Mouse (Mus musculus) CH12.LX (cell line): ENCODE measurements around the gene Ankrd60. TPM values are rescaled to one million over a fixed set of nuclear protein-coding genes. Genes with fewer than 3 reads are reported as not detected.

Source experiments
- DNase-seq: peaks from one replicate; pipeline ENCODE4 v3.0.0-alpha.2; 2013; ENCODE audit errors: extremely low read depth
- H3K27ac ChIP-seq: 2 replicates; pipeline ENCODE4 v1.5.1; 2012; ENCODE audit warnings: low read depth, mild to moderate bottlenecking, control low read depth, moderate library complexity; ENCODE audit not compliant: insufficient read depth
- H3K27me3 ChIP-seq: replicated peaks from 2 replicates; pipeline ENCODE3; 2012; ENCODE audit warnings: inconsistent platforms
- H3K36me3 ChIP-seq, 2 experiments: replicated peaks in 1 of 2; 2 replicates each; pipeline versions ENCODE3 to v1.6.1; 2012; ENCODE audit warnings: inconsistent platforms in 1 of 2, low read length in 1 of 2, mild to moderate bottlenecking in 1 of 2, mixed read lengths in 1 of 2, moderate library complexity in 1 of 2; ENCODE audit not compliant: control insufficient read depth in 1 of 2, insufficient read depth in 1 of 2
- H3K4me1 ChIP-seq, 2 experiments: 2 replicates each; pipeline ENCODE4 v1.6.1; 2012; ENCODE audit warnings: inconsistent platforms in 1 of 2, moderate library complexity in 1 of 2; ENCODE audit not compliant: insufficient read depth in 2 of 2, control insufficient read depth in 1 of 2
- H3K4me2 ChIP-seq: 2 replicates; pipeline ENCODE4 v1.6.1; 2012; ENCODE audit warnings: low read depth, mild to moderate bottlenecking, control low read depth; ENCODE audit not compliant: poor library complexity, insufficient read depth, severe bottlenecking
- H3K4me3 ChIP-seq, 3 experiments: fragments of 150-350 bp in 1 of 3; sonication (generic) in 1 of 3; replicated peaks in 1 of 3; 2 replicates each; pipeline versions ENCODE3 to v1.5.1; 2011 to 2012; ENCODE audit warnings: low read depth in 2 of 3, low read length in 2 of 3, mild to moderate bottlenecking in 2 of 3, moderate library complexity in 2 of 3, control low read depth in 1 of 3, improper control_type of control experiment in 1 of 3, inconsistent platforms in 1 of 3, mixed read lengths in 1 of 3; ENCODE audit not compliant: poor library complexity in 1 of 3
- H3K79me2 ChIP-seq: replicated peaks from 2 replicates; pipeline ENCODE4 v1.6.1; 2012; ENCODE audit warnings: mild to moderate bottlenecking, moderate library complexity; ENCODE audit not compliant: control insufficient read depth, poor library complexity, insufficient read depth, severe bottlenecking; ENCODE audit errors: extremely low read depth
- H3K9ac ChIP-seq: 2 replicates; pipeline ENCODE4 v1.6.1; 2012; ENCODE audit warnings: low read depth, mild to moderate bottlenecking, control low read depth, moderate library complexity; ENCODE audit not compliant: insufficient read depth
- H3K9me3 ChIP-seq: replicated peaks from 2 replicates; pipeline ENCODE3; 2012; ENCODE audit warnings: low read length, inconsistent platforms, mixed read lengths
- CHD2 ChIP-seq: IDR thresholded peaks from 2 replicates; pipeline ENCODE4 v1.6.1; 2011; ENCODE audit warnings: low read length, improper control_type of control experiment
- CTCF ChIP-seq, 2 experiments: IDR thresholded peaks in 1 of 2; conservative IDR thresholded peaks in 1 of 2; 2 replicates each; pipeline ENCODE4 v1.5.1; 2011 to 2012; ENCODE audit warnings: low read depth in 2 of 2, low read length in 2 of 2, improper control_type of control experiment in 1 of 2, inconsistent platforms in 1 of 2, mild to moderate bottlenecking in 1 of 2, moderate library complexity in 1 of 2
- E2F4 ChIP-seq: IDR thresholded peaks from 2 replicates; pipeline ENCODE4 v1.6.1; 2011; ENCODE audit warnings: low read depth, low read length, improper control_type of control experiment; ENCODE audit not compliant: insufficient replicate concordance
- ELF1 ChIP-seq: IDR thresholded peaks from 2 replicates; pipeline ENCODE4 v1.6.1; 2014; ENCODE audit warnings: low read depth, mild to moderate bottlenecking, inconsistent platforms, low read length, improper control_type of control experiment
- EP300 ChIP-seq: IDR thresholded peaks from 2 replicates; pipeline ENCODE4 v1.6.1; 2011; ENCODE audit warnings: low read length, improper control_type of control experiment
- ETS1 ChIP-seq: conservative IDR thresholded peaks from 2 replicates; pipeline ENCODE4 v1.6.1; 2012; ENCODE audit warnings: low read depth, mild to moderate bottlenecking, inconsistent platforms, low read length, improper control_type of control experiment, moderate library complexity
- IRF4 ChIP-seq: IDR thresholded peaks from 2 replicates; pipeline ENCODE4 v1.6.1; 2014; ENCODE audit warnings: low read depth, mild to moderate bottlenecking, inconsistent platforms, low read length, improper control_type of control experiment
- JUN ChIP-seq: IDR thresholded peaks from 2 replicates; pipeline ENCODE4 v1.6.1; 2011; ENCODE audit warnings: low read depth, mild to moderate bottlenecking, low read length, improper control_type of control experiment, moderate library complexity; ENCODE audit not compliant: insufficient read depth
- KAT2A ChIP-seq: IDR thresholded peaks from 2 replicates; pipeline ENCODE4 v1.6.1; 2012; ENCODE audit warnings: low read length, improper control_type of control experiment, inconsistent platforms; ENCODE audit not compliant: insufficient replicate concordance
- MAFK ChIP-seq: IDR thresholded peaks from 2 replicates; pipeline ENCODE4 v1.6.1; 2011; ENCODE audit warnings: low read length, improper control_type of control experiment; ENCODE audit not compliant: insufficient replicate concordance
- MAX ChIP-seq: IDR thresholded peaks from 2 replicates; pipeline ENCODE4 v1.6.1; 2011; ENCODE audit warnings: low read length, improper control_type of control experiment
- MXI1 ChIP-seq: IDR thresholded peaks from 2 replicates; pipeline ENCODE4 v1.6.1; 2011; ENCODE audit warnings: mild to moderate bottlenecking, low read depth, low read length, improper control_type of control experiment
- NELFE ChIP-seq: IDR thresholded peaks from 2 replicates; pipeline ENCODE4 v1.6.1; 2011; ENCODE audit warnings: low read depth, low read length, improper control_type of control experiment
- RAD21 ChIP-seq: IDR thresholded peaks from 2 replicates; pipeline ENCODE4 v1.6.1; 2011; ENCODE audit warnings: low read depth, mild to moderate bottlenecking, low read length, improper control_type of control experiment, moderate library complexity
- SIN3A ChIP-seq: IDR thresholded peaks from 2 replicates; pipeline ENCODE4 v1.6.1; 2012; ENCODE audit warnings: low read length, improper control_type of control experiment, inconsistent platforms
- TCF12 ChIP-seq: IDR thresholded peaks from 2 replicates; pipeline ENCODE4 v1.6.1; 2014; ENCODE audit warnings: low read depth, mild to moderate bottlenecking, inconsistent platforms, low read length, improper control_type of control experiment
- USF1 ChIP-seq: IDR thresholded peaks from 2 replicates; pipeline ENCODE4 v1.6.1; 2014; ENCODE audit warnings: low read depth, mild to moderate bottlenecking, inconsistent platforms, low read length, improper control_type of control experiment
- USF2 ChIP-seq: conservative IDR thresholded peaks from 2 replicates; pipeline ENCODE4 v1.6.1; 2011; ENCODE audit warnings: low read depth, low read length, improper control_type of control experiment
- ZC3H11A ChIP-seq: IDR thresholded peaks from 2 replicates; pipeline ENCODE4 v1.6.1; 2012; ENCODE audit warnings: low read depth, mild to moderate bottlenecking, inconsistent platforms, low read length, improper control_type of control experiment
- ZKSCAN1 ChIP-seq: IDR thresholded peaks from 2 replicates; pipeline ENCODE4 v1.6.1; 2012; ENCODE audit warnings: low read depth, inconsistent platforms, low read length, improper control_type of control experiment, borderline replicate concordance
- ZMIZ1 ChIP-seq: IDR thresholded peaks from 2 replicates; pipeline ENCODE4 v1.6.1; 2012; ENCODE audit warnings: low read depth, mild to moderate bottlenecking, inconsistent platforms, low read length, improper control_type of control experiment
- dilution Hi-C: fragments of 300-500 bp; cut with MboI; formaldehyde crosslinking; loops from 2 replicates; pipeline ENCODE4 v1.14.3; 2020; ENCODE audit warnings: low sequenced_read_pairs; ENCODE audit not compliant: extremely low pct_unique_long_range_greater_than_20kb, extremely low pct_ligation_motif_present
- in situ Hi-C: fragments of 300-500 bp; cut with MboI; formaldehyde crosslinking; loops from 3 replicates; pipeline ENCODE4 v1.14.3; 2019; ENCODE audit warnings: low sequenced_read_pairs, low pct_ligation_motif_present, low pct_unique_long_range_greater_than_20kb, mixed read lengths
- polyA plus RNA-seq: library from polyadenylated mRNA; unstranded; fragments of >175 nt; gene quantifications from 2 replicates; pipeline ENCODE4 v1.2.1, GENCODE M21; 2012; ENCODE audit warnings: low read depth; ENCODE audit not compliant: insufficient read length
- total RNA-seq, 2 experiments: library from RNA; depleted of rRNA; stranded (reverse); fragments of 300-350 nt in 1 of 2; fragments of >200 nt in 1 of 2; gene quantifications; 2 replicates each; pipeline ENCODE4 v1.2.3; 2012 to 2014

The Ankrd60 gene
- total and polyA plus RNA-seq, 3 experiments, result not detected

- dilution Hi-C loops, result no loop called here
- in situ Hi-C loops, result no loop called here
- Histone ChIP-seq H3K9ac (no peak overlapping the region), H3K4me1 (peaks cover 0 to 2% of the 10 kb centered on the region in 2 experiments; a peak in 1 of 4 replicates), H3K27ac (no peak overlapping the region), H3K36me3 (no peaks in the 10 kb centered on the region), H3K4me3 (no peak overlapping the region), H3K79me2 (no peaks in the 10 kb centered on the region), H3K9me3 (no peaks in the 10 kb centered on the region), H3K27me3 (peaks cover 52% of the 10 kb centered on the region), H3K4me2 (no peak overlapping the region)
- TF ChIP-seq ZKSCAN1, result no peak
- TF ChIP-seq ZMIZ1, result no peak
- TF ChIP-seq CHD2, result no peak
- no peak for TF ChIP-seq ETS1
- TF ChIP-seq E2F4, result no peak
- TF ChIP-seq ELF1, result no peak
- TF ChIP-seq CTCF (conservative IDR thresholded peaks at IDR 0.05 in 1 of 2, IDR thresholded peaks at IDR 0.05 in 1 of 2; ENCODE audit: low read depth in 2 of 2, low read length in 2 of 2), result no peak
- no peak for TF ChIP-seq NELFE
- TF ChIP-seq MAFK, result no peak
- TF ChIP-seq KAT2A, result no peak
- TF ChIP-seq ZC3H11A, result no peak
- no peak for TF ChIP-seq RAD21
- no peak for TF ChIP-seq TCF12
- no peak for TF ChIP-seq SIN3A
- TF ChIP-seq USF2, result no peak
- DNase-seq, result no peak
Observed at GRCm38 (mm10) chr2:173535886-173536285, 42.3 kb downstream of the Ankrd60 start.

DNA sequence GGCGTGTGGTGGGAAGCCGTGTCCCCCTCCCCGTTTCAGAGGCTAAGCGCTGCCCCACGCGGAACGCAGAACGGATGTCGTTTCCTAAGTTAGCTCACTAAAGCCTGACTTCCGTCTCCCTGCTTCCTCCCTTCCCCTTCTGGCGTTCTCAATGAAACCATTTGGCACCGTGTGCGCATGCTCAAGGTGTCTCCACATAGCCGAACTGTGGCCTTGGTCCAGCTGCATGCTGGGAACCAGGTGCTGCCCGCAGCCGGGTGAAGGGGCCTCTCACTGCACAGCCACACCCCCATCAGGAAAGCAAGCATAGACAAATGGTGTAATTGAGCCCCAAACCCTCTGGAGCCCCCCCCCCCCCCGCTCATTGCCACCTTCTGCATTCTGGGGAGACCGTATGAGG, 42.8 kb downstream of the Ankrd60 start:
- no peak overlapping the region for H3K9ac ChIP-seq
- H3K4me1 ChIP-seq, result peaks cover 0 to 2% of the 10 kb centered on the region in 2 experiments; a peak in 1 of 4 replicates
- DNase-seq, result no peak
- in situ Hi-C loops, result no loop called here
- H3K9me3 ChIP-seq, result no peaks in the 10 kb centered on the region
- H3K4me3 ChIP-seq, result no peak overlapping the region
- no peak for TF ChIP-seq E2F4
- no peak for TF ChIP-seq IRF4
- no peak for TF ChIP-seq EP300
- no peak for TF ChIP-seq TCF12
- no peak for TF ChIP-seq JUN
- no peak for TF ChIP-seq USF1
- TF ChIP-seq MAX, result no peak
- no peak for TF ChIP-seq MXI1
- TF ChIP-seq, all 38 proteins: peak for 0
- H3K4me2 ChIP-seq, result no peak overlapping the region
- no peaks in the 10 kb centered on the region for H3K79me2 ChIP-seq
- H3K36me3 ChIP-seq, result no peaks in the 10 kb centered on the region
- dilution Hi-C loops, result no loop called here
- H3K27me3 ChIP-seq, result peaks cover 53% of the 10 kb centered on the region
- no peak overlapping the region for H3K27ac ChIP-seq
